Mouse (Mus musculus): ENCODE data around the gene Tmem41b.
"Not testable (repeated sequence)": the region's sequence is repeated elsewhere in the genome, so short reads cannot be mapped to it uniquely, and the experiment has no call there.

Tmem41b gene

DNA sequence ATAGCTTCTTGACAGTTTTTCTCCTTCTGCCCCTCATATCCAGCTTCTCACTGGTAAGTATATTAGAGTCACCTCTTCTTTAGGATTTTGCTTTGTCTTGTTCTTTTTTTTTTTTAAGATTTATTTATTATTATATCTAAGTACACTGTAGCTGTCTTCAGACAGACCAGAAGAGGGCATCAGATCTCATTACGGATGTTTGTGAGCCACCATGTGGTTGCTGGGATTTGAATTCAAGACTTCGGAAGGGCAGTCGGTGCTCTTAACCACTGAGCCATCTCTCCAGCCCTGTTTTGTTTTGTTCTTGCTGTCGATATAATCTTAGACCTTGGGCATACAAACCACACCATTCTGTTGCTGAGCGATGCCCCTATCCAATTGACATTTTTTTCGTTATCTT, at the start of gene Tmem41b:
Tmem41b (minus strand) TSS at position 155 of the 400 bp plus-strand sequence.
- DNase-seq (ENCODE audit: low read depth): not testable (repeated sequence)

DNA sequence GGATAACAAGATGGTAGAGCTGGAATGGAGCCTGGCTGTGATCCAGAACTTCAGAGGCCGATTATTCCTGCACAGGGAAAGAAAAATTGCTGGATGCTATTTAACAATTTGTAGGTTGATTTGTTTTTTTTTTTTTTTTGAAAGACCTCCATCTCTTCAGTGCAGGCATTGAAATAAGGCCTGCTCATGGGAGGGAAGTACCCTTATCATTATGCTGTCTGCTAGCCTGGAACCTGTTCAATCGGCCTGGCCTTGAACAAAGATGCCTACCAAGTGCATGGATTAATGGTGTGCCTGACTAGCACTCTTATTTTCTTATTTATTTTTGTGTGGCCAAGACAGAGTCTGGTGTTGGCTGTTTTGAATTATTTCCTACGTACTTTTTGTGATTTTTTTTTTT, 43.6 kb upstream of the Tmem41b start:
- DNase-seq (ENCODE audit: low read depth): no peak

GRCm38 (mm10) chr7:110028826-110029225, 42.1 kb upstream of the Tmem41b start:
- DNase-seq (ENCODE audit: low read depth): no peak

- no peak for DNase-seq (ENCODE audit: low read depth)
Observed at GRCm38 (mm10) chr7:110026594-110026993, 39.9 kb upstream of the Tmem41b start.

DNA sequence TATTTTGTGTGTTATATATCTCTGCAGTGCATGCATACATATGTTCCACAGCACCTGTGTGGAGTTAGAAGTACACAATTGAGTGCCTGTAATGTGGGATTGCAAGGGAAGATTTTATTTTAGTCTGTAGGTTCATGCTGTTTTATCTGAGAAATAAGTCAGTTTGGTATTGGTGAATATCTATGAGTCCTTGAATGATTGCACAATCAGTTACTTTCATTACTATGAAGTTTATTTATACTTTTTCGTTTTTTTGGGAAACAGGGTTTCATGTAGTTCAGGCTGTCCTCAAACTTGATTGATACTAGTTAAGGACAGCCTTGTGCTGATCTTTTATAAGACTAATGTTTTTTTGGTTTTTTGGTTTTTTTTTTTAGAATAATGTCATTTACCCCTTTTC, 36.8 kb upstream of the Tmem41b start:
- DNase-seq (ENCODE audit: low read depth): no peak

- DNase-seq (ENCODE audit: low read depth): no peak
Observed at GRCm38 (mm10) chr7:110018631-110019482, 32.1 kb upstream of the Tmem41b start.

DNA sequence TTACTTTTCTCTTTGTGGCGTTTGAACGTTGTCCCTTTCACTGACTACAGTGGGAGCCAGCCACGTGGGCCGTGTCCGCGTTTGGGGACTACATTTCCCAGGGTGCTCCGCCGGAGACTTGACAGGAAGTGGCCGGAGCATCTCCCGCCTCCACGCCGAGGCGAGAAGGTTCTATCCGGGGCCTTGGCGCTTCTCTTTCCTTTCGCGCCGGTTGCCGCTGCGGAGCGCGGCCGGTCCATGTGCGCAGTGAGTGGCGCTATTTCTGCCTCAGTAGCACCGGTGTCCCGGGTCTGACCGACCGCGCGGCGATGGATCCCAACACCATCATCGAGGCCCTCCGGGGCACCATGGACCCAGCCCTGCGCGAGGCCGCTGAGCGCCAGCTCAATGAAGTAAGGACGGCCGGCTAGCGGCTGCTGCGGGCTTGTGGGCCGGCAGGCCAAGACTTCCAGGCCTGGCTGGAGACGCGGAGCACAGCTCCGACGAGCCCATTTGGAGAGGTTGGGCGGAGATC, 31.4 kb upstream of the Tmem41b start, which contains the start of gene Ipo7:
Ipo7 (plus strand) TSS at position 158 of the 514 bp plus-strand sequence.
- peak; percentile 80 for DNase-seq (ENCODE audit: low read depth)

GRCm38 (mm10) chr7:110014272-110014671, 27.5 kb upstream of the Tmem41b start:
- no peak for DNase-seq (ENCODE audit: low read depth)

DNA sequence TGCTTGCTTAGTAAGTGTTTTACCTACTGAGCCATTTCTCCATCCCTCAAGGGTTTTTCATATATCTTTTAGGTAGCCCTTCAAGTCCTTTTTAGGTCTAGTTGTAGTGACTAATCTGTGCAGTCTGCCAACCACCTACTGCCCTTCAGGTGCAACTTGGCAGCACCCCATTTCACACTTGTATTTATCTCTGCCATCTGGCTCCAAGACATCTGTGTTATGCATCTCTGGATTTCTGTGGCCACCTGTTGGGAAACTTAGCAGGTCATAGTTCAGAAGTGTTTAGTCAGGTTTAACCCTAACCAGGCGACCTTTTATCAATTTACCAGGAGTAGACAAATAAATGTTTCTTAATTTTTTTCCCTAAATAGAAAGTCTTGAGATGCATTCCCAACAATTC, 24.7 kb upstream of the Tmem41b start:
- no peak for DNase-seq (ENCODE audit: low read depth)

DNA sequence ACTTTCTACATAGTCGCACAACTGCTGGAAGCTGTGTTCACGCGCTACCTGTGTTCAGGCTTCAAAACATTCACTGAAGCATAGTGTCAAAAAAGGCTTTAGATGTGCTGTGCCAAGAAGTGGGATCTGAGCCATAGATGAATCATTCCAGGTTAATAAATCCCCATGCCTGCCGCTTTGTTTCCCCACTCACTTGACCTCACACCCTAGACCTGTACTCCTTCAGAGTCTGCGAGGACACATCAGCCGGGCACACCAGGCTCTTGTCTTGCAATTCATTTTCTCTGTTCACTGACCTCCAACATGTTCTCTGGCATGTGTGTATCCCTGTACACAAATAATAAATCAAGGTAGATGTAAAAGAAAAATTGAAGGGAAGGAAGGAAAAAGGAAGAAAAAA, 22.4 kb upstream of the Tmem41b start:
- DNase-seq (ENCODE audit: low read depth): no peak

DNA sequence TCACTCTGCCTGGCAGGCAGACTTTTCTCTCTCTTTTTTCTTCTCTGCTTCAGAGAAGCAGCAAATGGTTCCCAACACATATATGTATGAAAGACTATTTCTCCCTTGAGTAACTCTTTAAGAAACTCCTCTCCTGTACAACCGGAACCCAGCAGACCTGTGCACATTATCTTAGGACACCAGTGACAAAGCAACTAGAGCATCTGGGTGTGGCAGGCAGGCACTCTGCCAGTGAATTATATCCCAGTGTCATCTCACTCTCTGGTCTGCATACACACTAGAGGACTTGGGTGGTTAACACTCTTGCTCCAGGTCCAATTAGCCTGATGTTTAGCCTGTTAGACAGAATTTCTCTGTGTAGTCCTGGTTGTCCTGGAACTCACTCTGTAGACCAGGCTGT, 21.8 kb upstream of the Tmem41b start:
- no peak for DNase-seq (ENCODE audit: low read depth)

DNA sequence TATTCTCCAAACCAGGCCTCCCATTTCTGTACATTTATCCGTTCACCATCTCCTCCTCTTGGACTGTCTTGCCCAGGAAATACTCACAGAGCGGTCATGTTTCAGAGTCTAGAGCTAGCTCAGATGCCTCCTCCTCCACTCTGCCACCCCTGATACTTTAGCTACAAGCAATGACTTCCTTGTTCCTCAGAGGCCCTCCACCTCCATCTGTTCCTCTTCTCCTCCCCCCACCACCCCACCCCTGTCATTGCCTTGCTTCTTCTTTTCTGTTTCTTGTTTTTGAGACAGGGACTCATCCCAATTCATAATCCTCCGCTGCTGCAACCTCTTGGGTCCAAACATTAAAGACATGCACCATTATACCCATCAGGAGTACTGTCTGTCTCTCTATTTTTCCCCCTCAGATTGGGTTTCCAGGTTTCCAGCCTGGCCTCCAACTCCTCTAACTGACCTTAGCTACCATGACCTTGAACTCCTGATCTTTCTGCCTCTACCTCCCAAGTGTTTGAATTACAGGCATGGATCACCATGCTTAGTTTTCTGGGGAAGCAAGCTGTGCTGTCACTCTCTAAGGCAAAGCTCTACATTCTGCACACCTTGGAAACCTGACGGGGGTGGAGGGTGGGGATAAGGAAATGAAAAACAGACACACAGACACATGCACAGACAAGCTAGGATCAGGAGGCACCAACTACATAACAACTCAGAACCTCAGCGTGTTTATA, 19.9 kb upstream of the Tmem41b start:
- no peak for DNase-seq (ENCODE audit: low read depth)

DNA sequence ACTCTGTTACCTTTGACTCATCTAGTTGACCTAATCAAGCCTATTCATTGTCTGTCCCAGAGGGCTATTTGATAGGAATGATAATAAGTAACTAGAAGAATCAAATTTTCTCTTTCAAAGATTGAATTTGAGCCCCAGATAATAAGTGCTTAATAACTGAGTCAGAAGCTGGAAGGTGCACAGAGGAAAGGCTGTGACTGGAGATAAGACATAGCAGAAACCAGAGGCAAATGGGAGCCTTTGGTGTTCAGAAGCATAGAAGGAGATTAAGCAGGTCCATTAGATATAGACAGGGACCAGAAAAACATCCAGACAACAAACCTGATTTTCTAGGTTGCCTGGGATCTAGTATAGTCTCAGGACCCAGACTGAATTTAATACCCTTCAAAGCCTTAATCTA, 19.2 kb upstream of the Tmem41b start:
- DNase-seq (ENCODE audit: low read depth): no peak

- no peak for DNase-seq (ENCODE audit: low read depth)
Observed at GRCm38 (mm10) chr7:110002968-110003367, 16.2 kb upstream of the Tmem41b start.

DNA sequence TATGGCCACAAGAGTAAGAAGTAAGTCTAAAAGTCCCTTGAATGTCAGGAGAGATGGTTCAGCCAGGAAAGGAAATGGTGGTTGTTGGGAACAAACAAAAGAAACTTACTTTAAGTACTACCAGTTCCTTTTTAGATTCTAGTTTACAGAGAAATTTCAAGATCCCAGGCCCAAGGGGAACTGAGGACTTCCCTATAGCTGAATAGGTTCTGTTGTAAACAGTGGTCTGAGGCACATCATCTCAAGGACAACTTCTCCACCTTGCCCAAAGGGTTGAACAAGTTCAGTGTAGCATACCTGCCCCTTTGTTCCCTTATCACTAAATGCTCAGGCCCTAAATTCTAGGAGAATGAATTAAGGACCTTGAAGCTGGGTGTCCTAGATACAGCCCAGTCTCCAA, 15.4 kb upstream of the Tmem41b start:
- no peak for DNase-seq (ENCODE audit: low read depth)

DNA sequence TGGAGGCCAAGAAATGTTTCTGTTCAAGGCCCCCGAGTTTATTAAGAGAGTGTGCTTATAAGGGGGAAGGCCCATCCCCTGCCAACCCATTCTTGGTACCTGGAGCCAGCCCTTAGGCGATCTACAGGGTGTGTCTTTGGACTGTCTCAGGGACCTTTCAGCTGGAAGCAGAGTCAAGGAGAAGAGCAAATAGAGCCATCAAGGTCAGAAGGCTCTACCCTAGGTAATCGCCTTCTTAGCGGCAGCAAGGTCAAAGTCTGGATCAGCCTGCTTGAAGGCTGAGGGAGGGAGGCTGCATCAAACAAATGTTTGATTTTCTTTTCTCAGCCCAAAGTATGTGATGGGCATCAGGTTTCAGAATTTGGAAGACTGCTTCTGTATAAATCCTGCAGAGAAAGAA, 11.7 kb upstream of the Tmem41b start:
- DNase-seq (ENCODE audit: low read depth): no peak

- no peak for DNase-seq (ENCODE audit: low read depth)
Observed at GRCm38 (mm10) chr7:109993157-109993959, 6.6 kb upstream of the Tmem41b start.

GRCm38 (mm10) chr7:109991286-109991685, 4.6 kb upstream of the Tmem41b start:
- no peak for DNase-seq (ENCODE audit: low read depth)

DNA sequence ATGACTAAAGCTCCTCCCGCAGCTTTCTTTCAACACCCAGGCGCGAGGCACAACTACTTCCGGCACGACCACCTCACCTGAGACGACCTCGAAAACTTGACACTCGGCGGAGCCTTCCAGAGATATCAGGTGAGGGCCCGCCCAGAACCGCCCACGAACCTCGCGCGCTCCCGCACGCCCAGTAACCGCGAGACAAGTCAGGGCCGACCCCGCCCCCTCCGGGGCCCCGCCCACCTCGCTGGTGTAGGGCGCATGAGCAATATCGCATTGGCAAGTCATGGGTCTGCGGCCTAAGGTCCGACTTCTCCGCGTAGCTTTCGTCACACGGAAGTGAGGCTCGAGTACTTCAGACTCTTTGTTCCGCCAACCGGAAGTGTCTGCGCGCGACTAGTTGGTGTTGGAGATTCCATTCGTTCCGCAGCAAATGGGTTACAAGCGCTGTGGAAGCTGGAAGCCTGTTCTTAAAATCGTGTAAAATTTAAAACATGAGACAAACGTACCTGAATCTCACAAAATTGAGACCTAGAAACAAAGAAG, 528 bp downstream of the Tmem41b start:
- DNase-seq (ENCODE audit: low read depth): peak; percentile 95

DNA sequence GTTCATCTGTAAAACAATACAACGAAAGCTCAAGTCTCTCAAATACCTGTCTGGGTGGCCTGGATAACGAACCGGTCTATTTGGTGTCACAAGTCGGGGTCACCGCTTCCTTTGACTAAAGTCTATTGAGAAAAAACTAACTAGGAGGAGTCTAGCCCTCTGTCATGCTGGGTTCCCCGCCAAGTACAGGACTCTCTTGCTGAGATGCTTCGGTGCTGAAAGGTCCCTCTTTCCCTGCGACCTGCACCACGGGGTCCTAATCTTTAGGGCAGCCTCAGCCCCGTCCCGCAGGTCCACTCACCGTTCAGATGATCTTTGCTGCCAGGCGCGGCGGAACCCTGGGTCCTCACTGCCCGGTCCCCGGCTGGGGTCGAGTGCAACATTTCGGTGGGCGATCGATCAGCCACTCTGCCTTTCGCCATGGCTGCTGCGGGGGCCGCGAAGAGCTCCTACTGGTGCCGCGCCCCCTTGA, 1.0 kb downstream of the Tmem41b start:
- no peak for DNase-seq (ENCODE audit: low read depth)

GRCm38 (mm10) chr7:109984608-109985007, 2.1 kb downstream of the Tmem41b start:
- not testable (repeated sequence) for DNase-seq (ENCODE audit: low read depth)

DNA sequence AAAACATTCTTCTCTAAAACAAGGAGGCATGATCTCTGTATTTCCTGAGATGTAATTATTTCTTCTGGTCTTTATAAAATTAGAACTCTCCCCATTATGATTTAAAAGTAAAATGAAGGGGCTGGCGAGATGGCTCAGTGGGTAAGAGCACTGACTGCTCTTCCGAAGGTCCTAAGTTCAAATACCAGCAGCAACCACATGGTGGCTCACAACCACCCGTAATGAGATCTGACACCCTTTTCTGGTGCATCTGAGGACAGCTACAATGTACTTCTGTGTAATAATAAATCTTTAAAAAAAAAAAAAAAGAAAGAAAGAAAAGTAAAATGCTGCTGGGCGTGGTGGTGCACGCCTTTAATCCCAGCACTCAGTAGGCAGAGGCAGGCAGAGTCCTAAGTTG, 9.6 kb downstream of the Tmem41b start:
- DNase-seq (ENCODE audit: low read depth): not testable (repeated sequence)

All from c-Kit-positive CD71-negative TER-119-negative erythroid progenitor cells, embryonic 14.5 days (primary cell).